Mouse (Mus musculus) G1E (cell line): ENCODE results near the gene Stk26.

Source experiments
- CTCF ChIP-seq: IDR thresholded peaks from 2 replicates; pipeline ENCODE4 v1.5.1; 2012; ENCODE audit warnings: low read depth, low read length, inconsistent platforms, mixed read lengths
- GATA1 ChIP-seq: IDR thresholded peaks from 2 replicates; pipeline ENCODE4 v1.6.1; 2012; ENCODE audit warnings: borderline replicate concordance, low read length, inconsistent platforms, mixed read lengths
- GATA2 ChIP-seq: IDR thresholded peaks from 2 replicates; pipeline ENCODE4 v1.6.1; 2012; ENCODE audit warnings: low read depth, low read length, inconsistent platforms, borderline replicate concordance
- POLR2AphosphoS5 ChIP-seq: IDR thresholded peaks from 2 replicates; pipeline ENCODE4 v1.6.1; 2012; ENCODE audit warnings: low read depth, low read length, inconsistent platforms; ENCODE audit not compliant: insufficient replicate concordance
- TAL1 ChIP-seq: conservative IDR thresholded peaks from 2 replicates; pipeline ENCODE4 v1.6.1; 2012; ENCODE audit warnings: low read depth, low read length, inconsistent platforms, mixed read lengths

DNA sequence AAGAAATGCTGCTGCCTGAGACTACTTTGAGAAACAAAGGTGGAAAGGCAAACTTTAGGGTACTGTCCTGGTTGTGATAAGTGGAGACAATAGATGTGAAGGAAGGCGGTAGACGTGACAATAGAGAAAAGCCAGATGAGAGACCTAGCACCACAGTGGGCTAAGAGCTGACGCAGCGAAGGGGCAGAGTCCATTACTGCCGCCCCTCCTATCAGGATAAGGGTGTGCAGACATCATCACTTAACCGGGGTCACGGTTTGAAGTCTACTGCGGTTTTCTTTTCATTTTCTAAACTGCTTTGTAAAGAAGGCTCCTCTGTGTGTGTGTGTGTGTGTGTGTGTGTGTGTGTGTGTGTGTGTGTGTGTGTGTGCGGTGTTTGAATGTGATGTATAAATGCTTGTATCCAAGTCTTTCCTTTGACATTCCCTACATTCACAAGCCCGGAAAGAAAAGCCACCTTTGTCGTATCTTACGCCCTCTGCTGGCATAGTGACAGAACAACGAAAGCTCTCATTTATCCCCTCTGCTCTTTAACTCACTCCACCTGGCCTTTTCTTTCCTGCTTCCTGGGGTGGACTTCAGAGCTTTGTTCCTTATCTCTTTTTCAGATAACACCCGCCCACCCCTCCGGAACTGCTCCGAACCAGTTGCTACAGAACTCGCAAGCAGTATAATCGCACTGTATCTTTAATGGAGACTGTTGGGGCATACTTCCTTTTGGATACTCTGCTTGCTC lies 84.0 kb downstream of the Stk26 start:
- TF ChIP-seq CTCF (no peak), GATA2 (no peak), POLR2AphosphoS5 (no peak), TAL1 (no peak), GATA1 (no peak)
